Mouse (Mus musculus) MEL (cell line): Measurements from ENCODE around the gene Kcnj4.

ENCODE experiments used
- POLR2AphosphoS2 ChIP-seq: IDR thresholded peaks from 2 replicates; pipeline ENCODE4 v1.6.1; 2011; ENCODE audit warnings: low read length, improper control_type of control experiment
- TBP ChIP-seq: IDR thresholded peaks from 2 replicates; pipeline ENCODE4 v1.8.0; 2011; ENCODE audit warnings: low read depth, low read length, improper control_type of control experiment

- TF ChIP-seq TBP (peak; percentile 67; the same call in 1 of the 2 replicates), POLR2AphosphoS2 (no peak)
These were observed 41.6 kb upstream of the Kcnj4 start, which contains the start of gene Ddx17 for GRCm38 (mm10) chr15:79546410-79547288.
